Mouse (Mus musculus) neural tube, embryonic 10.5 days (tissue): ENCODE results near the gene Fbxl2.
"Not testable (repeated sequence)": the region's sequence is repeated elsewhere in the genome, so short reads cannot be mapped to it uniquely, and the experiment has no call there.

Source experiments
- DNase-seq: peaks from one replicate; pipeline ENCODE4 v3.0.0-alpha.2; 2017; ENCODE audit warnings: low spot score; ENCODE audit errors: extremely low spot score

Fbxl2 gene

DNA sequence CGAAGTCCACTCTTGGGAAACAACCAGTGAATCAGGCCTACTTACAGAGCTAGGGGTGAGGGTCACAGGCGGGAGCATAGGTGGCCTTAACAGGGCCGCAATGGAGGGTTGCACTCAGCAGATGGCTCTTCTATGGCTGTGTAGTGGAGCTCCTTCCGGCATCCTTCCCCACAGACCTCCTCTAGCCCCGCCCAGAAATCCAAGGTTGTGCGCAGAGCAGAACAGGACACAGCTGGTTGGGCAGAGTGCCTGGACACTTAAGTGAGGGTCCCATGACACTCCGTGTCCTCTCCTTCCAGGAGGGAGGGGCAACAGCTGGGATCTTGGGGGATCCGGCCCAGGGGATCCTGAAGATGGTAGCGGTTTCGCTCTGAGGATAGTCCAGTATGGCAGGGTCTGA, at the start of gene Fbxl2:
Fbxl2 (minus strand) TSS at position 164 of the 400 bp plus-strand sequence.
- DNase-seq: no peak

DNA sequence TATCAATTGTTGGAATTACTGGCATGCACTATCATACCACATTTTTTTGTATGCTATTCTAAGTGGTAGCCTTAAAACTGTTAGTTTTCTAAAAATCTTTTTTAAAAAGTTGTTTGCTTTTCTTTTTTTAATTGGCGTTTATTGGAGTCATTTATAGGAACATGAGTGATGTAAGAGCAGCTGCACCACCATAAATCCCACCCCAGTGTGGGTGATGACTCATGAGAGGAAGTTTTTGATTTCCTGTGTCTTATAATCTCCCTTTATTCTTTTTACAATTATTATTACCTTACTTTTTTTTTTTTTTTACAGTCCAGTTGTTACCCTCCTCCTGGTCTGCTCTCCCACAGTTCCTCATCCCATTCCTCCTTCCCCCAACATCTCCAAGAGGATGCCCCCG, 48.9 kb upstream of the Fbxl2 start:
- DNase-seq: no peak

DNA sequence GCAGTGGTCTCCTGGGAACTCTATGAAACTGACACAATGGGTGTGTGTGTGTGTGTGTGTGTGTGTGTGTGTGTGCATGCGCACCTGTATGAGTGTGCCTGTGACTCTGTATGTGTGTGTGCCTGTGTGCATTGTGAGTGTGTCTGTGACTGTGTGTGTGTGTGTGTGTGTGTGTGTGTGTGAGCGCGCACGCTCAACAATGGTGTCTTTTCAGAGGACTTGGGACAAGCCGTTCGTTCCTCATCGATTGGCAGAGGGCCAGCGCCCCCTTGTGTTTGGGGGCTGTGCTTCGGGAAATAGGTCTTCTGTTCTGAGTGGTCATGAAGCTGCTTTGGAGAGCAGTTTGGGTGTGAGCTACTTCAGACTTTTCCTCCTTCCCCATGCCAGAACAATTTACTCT, 46.2 kb upstream of the Fbxl2 start:
- peak; percentile 62 for DNase-seq

DNA sequence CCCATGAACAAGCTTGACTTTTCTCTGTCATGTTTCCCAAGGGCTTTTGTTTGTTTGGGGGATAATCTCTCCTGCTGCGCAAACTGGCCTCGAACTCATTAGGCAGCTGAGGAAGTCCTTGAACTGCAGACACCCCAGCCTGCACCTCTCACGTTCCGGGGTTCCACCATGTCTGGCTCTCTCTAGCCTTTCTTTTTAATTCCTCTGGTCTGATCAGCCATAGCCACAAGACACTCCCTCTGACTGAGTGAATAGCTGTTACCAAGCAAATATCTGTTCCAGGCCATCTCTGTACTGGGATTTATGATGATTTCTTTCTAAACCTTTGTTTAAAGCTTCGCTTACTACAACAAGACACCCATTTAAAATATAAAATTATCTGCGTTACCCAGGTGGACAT, 42.9 kb upstream of the Fbxl2 start:
- DNase-seq: not testable (repeated sequence)

DNA sequence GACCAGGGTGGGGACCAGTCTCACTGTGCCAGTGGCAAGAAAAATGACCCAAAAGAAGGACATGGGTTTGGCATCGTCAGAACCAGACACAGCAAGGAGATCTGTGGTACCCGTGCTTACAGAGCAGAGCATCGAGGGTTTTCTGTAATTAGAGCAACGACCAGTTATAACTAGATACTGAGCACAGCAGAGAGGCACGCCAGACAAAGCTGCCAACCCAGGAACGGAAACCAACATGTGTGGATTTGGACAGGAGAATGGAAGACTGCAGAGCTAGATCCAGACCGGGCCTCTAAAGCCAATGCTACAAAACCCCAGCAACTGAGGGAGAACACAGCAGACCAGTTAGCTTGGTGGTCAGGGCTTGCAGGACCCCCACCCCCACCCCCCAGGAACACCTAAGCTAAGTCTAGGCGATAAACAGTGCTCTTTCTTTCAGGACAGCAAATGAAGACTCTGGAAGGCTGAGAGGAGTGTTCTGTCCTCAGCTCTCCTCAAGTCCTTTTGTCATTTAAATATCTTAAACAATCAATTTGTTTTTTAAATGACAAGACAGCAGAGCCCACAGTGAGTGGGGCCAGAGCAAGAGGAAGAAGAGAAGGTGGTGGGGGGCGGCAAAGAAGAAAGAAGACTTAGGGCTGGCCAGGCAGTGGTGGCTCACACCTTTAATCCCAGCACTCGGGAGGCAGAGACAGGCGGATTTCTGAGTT, 41.3 kb upstream of the Fbxl2 start:
- no peak for DNase-seq

DNA sequence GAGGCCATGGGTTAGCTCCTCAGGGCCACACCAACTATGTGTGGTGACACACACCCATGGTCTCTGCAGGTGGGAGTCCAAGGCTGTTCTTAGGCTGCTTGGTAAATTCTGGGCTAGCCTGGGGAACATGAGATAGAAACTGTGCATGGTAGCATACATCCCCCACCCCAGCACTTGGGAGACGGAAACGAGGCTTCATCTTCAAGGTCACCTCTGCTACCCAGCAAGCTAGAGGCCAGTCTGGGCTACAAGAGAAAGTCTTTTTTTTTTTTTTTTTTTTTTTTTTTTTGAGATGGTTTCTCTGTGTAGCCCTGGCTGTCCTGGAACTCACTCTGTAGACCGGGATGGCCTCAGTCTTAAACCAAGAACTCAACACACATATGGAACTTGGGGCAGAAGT, 40.4 kb upstream of the Fbxl2 start:
- DNase-seq: no peak

DNA sequence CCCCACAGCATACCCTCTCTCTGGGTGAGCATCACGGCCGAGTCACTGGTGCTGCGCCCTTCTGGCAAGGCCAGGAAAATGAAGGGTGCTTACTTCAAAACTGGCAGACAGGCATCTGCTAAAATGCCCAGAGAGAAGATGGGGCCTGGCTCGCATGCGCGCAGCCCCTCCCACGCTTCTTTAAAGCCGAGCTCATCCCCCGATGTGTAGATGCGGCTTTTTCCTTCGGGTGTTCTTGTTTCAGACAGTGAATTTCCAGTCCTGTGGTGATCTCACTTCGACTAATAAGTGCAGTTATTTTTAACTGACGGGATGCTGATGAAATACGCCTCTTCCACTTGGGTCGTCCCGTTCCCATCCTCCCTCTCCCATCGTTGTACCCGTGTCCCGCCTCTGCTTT, 27.7 kb upstream of the Fbxl2 start:
- DNase-seq: no peak

DNA sequence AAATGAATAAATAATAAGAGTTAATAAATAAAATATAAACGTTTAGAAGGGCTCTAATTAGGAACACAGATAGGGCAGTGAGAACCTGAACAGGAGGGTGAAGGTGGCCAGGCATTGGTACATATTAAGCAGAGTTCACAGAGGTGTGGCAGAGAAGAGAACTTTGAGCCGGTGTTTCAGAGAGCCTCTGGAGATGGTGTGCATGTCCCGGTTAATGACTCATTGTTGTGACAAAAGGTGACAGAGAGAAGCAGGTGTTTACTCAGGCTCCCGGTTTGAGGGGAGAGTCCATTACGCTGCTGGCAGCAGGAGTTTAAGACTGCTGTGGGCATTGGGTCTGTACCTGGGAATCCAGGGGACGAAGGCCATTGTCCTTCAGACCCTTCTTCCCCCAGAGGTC, 23.4 kb upstream of the Fbxl2 start:
- DNase-seq: no peak

DNA sequence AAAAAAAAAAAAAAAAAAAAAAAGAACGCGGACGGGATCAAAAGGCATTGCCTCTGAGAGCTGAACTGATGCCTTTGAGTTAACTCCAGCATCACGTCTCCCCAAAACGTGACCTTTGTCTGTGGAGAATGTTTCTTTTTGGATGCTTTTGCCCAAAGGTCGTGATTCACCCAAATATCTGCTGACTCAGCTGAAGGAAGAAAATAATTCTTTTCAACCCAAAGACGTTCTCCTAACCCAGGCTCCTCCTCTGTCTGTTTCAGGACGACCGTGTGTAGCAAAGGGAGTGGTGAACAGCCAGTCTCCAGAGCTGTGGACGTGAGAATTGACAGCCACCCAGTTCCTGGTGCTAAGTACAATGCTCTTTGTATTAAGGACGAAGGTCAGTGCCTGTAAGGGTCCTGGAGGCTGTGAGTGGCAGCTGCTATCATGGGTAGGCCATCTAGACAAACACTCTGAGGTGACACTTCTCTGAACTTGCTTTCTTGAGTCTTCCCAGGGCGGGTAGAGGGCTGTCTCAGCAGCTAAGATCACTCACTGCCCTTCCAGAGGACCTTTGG, 22.6 kb upstream of the Fbxl2 start:
- DNase-seq: no peak

DNA sequence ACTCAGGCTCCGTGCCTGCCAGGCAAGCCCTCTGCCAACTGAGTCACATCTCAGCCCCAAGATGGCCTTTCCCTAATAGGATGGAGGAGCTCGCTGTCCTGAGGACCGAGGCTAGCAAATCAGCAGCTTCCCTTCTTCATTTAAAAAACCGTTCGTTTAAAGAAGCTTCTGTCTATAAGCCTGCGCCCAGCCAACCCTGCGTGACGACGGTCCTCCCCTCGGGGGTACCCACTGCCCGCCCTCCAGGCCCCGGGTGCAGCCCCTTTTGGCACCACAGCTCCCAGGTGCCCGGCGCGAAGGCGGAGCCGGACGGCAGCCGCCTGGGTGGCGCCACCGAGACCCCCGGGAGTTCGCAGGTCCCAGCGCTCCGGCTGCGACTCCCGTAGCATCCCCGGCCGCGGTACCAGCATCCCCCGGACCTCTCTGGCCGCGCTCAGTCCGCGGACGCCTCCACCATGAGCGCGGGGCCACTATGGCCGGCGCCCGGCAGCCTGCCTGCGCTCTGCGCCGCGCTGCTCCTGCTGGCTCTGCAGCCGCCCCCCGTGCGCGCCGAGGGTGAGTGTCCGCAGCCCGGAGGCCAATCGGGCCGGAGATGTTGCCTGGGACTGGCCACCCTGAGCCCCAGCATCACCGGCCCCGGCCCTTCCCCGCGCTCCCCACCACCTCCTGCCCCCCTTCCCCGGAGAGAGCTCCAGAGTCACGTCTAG, 11.3 kb upstream of the Fbxl2 start, which contains the start of gene Susd5:
Susd5 (plus strand) TSS at position 51 of the 707 bp plus-strand sequence.
- DNase-seq: peak; percentile 61

DNA sequence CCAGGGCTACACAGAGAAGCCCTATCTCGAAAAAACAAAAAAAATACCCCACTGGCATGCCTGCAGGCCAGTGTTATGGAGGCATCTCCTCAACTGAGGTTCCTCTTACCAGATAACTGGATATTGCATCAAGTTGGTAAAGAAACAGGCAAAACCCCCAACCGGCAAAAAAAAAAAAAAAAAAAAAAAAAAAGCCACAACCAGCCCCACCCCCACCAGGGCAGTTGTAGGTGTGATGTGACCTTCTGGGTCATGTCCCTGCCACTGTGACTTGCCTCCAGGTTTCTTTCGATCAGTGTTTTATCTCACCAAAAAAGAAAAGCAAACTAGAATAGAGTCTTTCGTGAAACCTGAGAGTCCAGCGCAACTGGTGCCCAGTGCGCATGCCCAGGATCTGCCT, 6.9 kb upstream of the Fbxl2 start:
- DNase-seq: no peak

DNA sequence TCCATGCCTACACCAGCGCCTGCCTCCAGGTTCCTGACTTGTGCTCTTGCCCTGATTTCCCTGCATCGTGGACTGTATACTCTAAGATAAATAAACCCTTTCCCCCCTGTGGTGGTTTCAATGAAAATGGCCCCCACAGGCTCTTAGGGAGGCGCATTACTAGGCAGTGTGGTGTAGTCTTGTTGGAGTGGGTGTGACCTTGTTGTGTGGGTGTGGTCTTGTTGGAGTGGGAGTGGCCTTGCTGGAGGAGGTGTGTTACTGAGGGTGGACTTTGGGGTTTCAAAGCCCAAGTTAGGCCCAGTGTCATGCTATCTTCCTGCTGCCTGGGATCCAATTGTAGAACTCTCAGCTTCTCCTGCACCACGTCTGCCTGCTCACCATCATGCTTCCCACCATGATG, 6.0 kb upstream of the Fbxl2 start:
- no peak for DNase-seq

DNA sequence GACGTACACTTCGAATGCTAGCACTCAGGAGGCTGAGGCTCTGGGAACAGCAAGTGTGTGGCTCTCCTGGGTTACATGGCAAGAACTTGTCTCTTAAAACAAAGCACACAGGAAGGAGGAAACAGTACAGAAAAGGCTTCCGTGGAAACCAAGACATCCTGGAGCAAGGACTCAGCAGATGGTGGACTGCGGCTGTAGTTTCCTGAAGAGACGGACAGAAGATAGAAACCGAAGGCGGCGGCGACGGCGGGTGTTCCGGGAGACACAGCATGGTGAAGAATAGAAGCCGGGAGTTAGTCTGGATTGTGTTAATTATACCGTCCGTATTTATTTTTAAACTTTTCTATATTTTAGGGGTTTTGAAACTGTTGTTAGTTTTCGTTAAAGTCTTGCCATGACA, 4.8 kb upstream of the Fbxl2 start:
- DNase-seq: no peak

DNA sequence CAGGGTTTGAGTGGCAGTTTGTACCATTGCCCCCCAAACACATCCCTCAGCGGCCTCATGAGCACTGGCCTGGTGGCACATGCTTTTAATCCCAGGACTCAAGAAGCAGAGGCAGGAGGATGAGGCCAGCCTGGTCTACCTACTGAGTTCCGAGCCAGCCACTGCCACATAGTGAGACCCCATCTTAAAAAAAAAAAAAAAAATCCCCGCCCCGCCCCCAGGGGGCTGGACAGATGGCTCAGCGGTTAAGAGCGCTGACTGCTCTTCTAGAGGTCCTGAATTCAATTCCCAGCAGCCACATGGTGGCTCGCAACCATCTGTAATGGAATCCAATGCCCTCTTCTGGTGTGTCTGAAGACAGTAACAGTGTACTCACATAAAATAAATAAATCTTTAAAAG, 4.1 kb upstream of the Fbxl2 start:
- DNase-seq: no peak

DNA sequence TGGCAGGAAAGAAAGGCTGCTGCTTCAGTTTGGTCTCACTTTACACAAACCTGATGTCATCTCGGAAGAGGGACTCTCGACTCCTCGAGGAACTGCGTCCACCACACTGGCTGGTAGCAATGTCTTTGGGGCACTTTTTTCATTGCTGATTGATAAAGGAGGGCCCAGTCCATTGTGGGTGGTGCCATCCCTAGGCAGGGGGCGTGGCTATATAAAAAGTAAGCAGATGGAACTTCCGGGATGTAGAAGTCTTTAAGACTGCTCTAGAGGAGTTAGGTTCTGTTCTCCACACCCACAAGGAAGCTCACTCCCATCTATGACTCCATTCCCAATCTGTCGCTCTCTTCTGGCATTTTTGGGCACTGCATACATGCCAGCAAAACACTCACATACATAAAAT, 685 bp upstream of the Fbxl2 start:
- no peak for DNase-seq

DNA sequence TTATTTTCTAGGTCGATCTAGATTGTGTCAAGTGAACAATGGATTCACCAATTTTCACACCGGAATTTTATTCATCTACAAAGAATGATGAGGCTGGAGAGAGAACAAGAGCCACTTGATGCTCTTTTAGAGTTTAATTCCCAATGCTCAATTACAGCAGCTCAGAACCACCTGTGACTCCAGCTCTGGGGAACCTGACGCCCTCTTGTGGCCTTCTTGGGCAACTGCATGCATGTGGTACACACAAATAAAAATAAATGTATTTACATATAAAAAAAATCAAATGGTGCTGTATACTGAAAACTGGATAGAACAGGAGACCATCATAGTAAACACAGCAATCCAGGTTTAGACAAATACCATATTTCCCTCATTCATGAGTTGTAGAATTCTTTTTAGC, 1.5 kb downstream of the Fbxl2 start:
- no peak for DNase-seq

DNA sequence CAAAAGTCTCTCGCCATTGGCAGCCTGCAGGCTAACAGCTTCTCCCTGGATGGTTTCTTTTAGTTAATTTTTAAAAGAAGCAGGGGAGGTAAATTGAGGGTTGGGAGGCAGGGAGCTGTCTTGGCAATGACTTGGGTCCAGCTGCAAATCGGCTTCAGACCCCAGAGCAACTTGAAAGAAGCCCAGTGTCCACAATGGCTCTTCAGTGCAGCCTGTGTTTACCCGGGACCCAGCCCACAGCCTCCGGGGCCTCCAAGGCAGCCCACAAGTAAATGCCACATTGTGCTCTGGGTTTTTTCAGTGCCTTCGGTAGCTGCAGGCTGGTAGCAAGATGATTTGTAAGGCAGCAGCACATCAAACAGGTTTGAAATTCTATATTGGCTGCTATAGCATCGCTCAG, 3.5 kb downstream of the Fbxl2 start:
- peak; percentile 19 for DNase-seq

DNA sequence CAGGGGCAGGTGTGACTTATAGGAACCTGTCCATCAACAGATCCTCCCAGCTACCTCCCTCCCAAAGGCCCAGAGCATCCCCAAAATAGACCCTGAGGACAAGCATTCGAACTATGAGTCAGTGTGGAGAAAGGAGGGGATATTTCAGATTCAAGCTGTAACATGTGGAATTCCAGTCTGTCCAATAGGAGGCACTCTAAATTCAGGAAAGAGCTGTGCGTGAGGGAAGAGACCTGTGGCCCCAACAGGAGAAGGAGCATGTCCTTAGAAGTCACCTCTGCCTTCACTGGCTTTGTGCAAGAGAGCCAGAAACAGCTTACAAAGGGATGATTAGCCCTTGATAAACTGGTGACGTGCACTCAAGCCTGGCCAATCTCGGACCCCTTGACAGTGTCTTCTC, 5.0 kb downstream of the Fbxl2 start:
- no peak for DNase-seq

DNA sequence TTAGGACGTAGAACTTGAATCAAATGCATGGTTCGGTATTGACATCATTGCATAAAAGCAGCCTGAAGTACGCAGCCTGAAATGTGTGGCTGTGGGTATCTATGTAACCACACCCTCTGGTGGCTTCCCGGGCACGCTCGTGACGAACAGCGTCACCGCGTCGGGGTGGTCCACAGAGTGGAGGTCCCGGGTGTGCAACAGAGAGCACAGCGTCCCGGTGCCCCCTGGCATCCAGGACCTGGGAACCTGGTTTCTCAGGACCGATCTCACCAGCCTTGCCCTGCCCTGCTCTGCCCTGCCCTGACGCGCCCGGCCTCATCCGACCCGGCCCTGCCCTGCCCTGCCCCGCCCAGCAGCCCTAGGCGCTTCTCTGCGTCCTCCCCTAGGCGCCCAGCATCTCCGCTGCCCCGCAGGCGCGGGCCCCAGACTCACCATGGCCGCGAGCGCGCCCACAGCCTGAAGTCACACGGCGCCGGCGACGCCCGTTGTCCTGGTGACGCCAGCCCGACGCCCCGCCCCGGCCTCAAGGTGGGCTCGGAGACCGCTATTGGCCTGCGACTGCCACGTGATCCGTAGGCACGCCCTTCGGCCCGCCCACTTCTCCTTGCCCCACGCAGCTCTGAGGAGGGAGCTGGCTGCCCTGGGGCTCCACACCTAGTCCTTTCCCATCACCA, 19.6 kb downstream of the Fbxl2 start:
- peak; percentile 91 for DNase-seq

DNA sequence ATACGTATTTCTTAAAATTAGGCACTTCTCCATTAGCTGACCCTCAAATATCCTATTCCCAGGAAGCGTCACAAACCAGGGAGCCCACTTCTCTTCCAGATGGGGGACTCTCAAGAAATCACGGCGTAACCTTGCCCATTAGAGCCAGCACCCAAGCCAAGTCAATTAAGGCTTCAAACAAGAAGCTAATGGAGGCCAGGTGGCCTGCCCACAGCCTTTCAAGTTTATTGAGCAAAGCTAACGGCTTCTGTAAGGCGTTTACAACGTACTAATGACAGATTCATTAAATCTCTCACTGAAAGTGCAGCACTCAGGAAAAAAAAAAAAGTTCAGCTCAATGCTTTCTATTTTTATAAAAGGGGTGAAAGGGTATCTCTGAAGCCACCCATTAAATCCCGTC, 20.1 kb downstream of the Fbxl2 start:
- no peak for DNase-seq

DNA sequence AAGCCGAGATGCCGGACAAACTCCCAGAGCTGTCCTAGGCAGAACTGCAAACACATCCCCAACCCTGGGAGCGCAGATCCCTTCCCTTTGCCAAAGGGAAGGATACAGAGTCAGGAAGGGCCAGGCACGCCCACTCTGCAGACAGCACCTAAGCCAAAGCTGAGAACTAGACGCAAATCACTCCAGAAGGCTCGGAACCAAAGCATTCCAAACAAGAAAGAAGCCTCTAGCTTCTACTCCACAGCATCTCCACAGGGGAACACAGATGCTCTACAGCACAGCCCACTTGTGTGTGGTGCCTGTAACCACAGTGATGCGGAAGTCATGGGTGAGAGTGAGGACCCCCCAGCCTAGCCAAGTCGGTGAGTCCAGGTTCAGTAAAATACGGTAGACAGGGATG, 20.8 kb downstream of the Fbxl2 start:
- no peak for DNase-seq

DNA sequence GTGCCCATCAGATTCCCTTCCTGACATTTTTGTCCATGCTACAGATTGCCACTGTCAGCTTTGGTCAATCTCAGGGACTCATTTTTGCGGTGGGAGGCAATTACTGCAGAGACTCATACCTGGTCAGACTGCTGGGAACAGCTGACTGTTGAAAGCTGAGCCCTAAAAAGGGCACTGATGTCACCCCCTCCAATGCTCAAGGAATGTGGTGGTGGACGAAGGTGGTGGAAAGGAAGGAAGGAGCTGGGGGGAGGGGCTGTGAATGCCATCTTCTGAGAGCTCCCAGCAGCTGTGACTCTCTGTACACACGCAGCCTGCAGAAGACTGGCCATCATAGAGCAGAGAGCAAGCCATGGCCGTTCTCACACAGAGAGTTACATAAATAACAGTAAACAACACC, 23.9 kb downstream of the Fbxl2 start:
- no peak for DNase-seq
